Mouse (Mus musculus) CD4-positive, CD25-positive, alpha-beta regulatory T cell (primary cell): ENCODE results near the gene Klhl15. TPM values are rescaled to one million over a fixed set of nuclear protein-coding genes. Genes with fewer than 3 reads are reported as not detected.

Source experiments
- polyA plus RNA-seq: library from polyadenylated mRNA; unstranded; fragments of 100-300 nt; shearing (Covaris generic); gene quantifications from one replicate; pipeline ENCODE4 v1.2.1, GENCODE M21; 2017

The Klhl15 gene
- 8.3 TPM for polyA plus RNA-seq

DNA sequence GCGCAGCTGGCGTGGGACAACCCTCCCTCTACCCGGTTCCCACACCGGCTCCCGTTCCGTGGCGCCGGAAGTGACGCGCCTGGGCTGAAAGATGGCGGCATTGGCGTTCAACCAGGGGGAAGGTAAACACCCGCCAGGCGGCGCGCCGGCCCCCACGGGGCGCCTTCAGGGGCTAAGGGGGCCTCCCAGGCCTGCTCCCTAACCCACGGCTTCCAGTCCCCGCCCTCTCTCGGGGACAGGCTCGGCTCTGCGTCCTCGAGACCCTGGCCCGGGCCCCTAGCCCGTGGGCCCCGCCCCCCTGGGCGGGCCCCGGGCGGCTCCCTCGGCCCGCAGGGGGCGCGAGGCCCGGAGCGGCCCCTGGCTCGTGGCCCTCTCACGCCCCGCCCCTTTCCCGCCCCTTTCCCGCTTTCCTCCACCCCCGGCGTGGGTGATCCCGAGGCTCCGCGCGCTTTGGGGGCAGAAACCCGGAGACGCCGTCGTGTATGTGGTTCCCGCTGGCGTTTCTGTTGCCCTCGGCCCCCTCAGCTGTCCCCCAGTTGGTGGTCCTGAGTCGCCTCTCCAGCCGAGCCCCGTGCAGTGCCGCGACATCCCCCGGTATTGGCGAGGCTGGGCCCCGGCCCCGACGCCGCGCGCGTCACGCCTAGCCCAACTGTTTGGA lies at the start of gene Klhl15:
Gene Klhl15 (plus strand): TSS at position 68 of the 658 bp plus-strand sequence.

DNA sequence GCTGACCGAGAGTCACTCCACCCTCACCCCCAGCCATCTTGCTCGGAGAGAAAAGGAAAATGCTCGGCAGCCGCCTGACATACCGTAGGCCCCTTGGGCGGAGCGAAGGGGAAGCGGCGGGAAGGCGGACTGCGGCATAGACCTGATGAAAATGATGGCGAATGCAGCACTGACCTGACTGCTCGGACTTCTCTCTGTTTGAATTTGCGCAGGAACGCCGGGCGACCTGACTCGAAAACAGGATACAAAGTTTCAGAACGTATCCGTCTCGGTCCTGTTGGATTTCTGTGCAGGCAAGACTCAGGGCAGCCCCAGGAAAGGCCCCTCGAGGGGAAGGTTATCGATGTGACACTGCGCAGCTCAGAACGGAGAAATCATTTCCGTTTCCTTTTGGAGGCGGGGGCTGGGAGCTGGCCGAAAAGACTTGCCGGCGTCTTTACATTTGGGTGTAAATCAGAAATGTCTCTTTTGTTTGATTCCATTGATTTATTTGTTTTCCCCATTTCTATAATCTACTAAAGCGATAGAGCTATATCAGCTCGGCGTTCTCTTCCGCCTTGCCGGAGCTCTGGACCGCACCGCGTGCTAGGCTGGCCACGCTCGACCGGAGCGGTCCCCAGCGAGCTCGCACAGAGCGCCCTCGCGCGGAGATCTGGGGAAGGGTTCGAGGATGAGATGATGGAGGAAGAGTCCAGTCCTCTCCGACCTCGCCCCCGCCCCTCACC lies 21.6 kb upstream of the Klhl15 start, which contains the start of gene Eif2s3x:
Gene Eif2s3x (minus strand): TSS at position 266 of the 725 bp plus-strand sequence.

Other genes starting within 250 kb of the Klhl15 start
- gene Zfx, start 110.9 kb upstream of the Klhl15 start, polyA plus RNA-seq: 35.9 TPM
- gene Eif2s3x, start 21.7 kb upstream of the Klhl15 start, polyA plus RNA-seq: 40.2 TPM
- not detected for gene Fam90a1b, start 132.2 kb downstream of the Klhl15 start, polyA plus RNA-seq
- 17.5 TPM for gene Apoo, start 132.5 kb downstream of the Klhl15 start, polyA plus RNA-seq